Mouse (Mus musculus) left cerebral cortex, postnatal 10 days (tissue): Measurements from ENCODE around the gene Luzp4. TPM values are rescaled to one million over a fixed set of nuclear protein-coding genes. Genes with fewer than 3 reads are reported as not detected.
"Not testable (repeated sequence)": the region's sequence is repeated elsewhere in the genome, so short reads cannot be mapped to it uniquely, and the experiment has no call there.

Experiments
- DNase-seq, 2 experiments: peaks; one replicate each; pipeline ENCODE4 v3.0.0; 2021 to 2022; ENCODE audit warnings: low spot score in 2 of 2, mixed read lengths in 1 of 2; ENCODE audit errors: extremely low spot score in 1 of 2
- intact Hi-C: fragments of 180-260 bp; cut with DNase I; formaldehyde crosslinking; loops from one replicate; pipeline ENCODE4 v1.15.1; 2025
- total RNA-seq, 2 experiments: library from RNA; stranded (reverse); gene quantifications; 2 replicates each; pipeline ENCODE4 v1.2.3; 2021

Gene Luzp4
- total RNA-seq = not detected

DNA sequence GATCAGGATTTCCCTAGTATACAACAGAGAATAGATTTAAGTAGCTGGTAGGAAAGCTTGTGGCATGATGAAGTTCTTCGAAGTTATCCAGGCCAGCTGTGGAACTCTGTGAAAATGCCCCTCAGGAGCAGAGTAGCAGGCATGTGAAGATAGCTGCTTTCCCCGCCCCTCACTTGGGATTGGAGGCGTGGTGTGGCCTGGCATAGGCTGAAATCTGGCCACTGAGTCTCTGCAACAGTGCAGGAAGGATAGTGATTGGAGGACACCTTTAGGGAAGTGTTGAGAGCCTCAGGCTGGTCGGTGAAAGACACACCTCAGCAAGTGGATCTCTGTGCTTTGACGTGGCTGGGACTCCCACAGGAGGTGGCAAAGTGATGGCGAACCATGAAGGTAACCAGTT is at the start of gene Luzp4:
Luzp4 (plus strand) TSS at position 301 of the 400 bp plus-strand sequence.
- intact Hi-C loops, DNase-seq: not testable (repeated sequence)

DNA sequence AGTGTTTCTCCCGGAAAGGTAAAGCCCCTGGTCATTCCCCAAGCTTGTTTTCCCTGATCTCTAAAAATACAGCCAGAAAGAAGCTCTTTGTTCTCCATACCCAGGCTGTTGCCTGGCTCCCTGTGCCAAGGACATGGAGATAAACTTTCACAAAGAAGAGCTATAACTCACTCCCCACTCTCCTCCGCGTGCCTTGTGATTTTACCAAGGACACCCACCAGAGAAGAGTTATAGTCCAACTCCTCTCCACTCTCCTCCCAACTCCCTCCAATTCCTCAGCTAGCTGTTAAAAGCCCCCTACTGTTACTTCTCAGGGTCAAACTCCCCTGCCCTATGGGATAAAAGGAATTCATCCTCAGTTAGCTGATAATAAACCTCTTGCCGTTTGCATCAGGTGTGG is 15.6 kb upstream of the Luzp4 start:
- intact Hi-C loops, DNase-seq: not testable (repeated sequence)

Other genes starting within 250 kb of the Luzp4 start
- not detected for gene Gm8334, start 242.5 kb upstream of the Luzp4 start, total RNA-seq
- not detected for gene Gm15127, start 194.0 kb upstream of the Luzp4 start, total RNA-seq
- not detected for gene Ott, start 216.6 kb downstream of the Luzp4 start, total RNA-seq